Mouse (Mus musculus): Measurements from ENCODE around the gene Rpl36.

The Rpl36 gene

GRCm38 (mm10) chr17:56655311-56655710 is 42.1 kb downstream of the Rpl36 start:
- DNase-seq = no peak

GRCm38 (mm10) chr17:56656171-56656570 is 43.0 kb downstream of the Rpl36 start:
- DNase-seq = no peak

- no peak for DNase-seq
These were observed 50.4 kb downstream of the Rpl36 start for GRCm38 (mm10) chr17:56663659-56664058.

All from layer of hippocampus, adult 9-11 months (tissue).